Mouse (Mus musculus): ENCODE results near the gene Cyp26b1. TPM values are rescaled to one million over a fixed set of nuclear protein-coding genes. Genes with fewer than 3 reads are reported as not detected.
"Not testable (repeated sequence)": the region's sequence is repeated elsewhere in the genome, so short reads cannot be mapped to it uniquely, and the experiment has no call there.

The Cyp26b1 gene
- total RNA-seq (2021): 10 to 100 TPM in 1 of 2 experiments, 1 to 10 TPM in 1; 2.4 to 23.4 TPM

DNA sequence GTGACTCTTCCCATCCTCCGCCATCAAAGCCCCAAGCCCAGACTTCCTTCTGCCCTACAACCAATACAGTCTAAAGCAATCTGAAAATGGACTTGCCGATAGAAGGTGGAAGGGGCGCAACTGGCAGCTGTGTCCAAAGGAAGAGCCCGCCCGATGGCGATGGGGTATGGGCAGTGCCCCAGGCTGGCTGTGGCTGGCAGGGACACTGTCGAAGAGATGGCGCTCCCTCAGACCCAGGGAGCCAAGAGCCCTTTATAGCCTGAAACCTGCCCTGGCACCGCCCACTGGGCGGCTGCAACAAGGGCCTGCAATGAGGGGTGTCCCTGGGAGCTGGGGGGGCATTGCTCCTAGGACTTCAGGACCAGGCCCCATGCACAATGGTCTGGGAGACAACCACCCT is at the start of gene Cyp26b1:
Cyp26b1 (minus strand) TSS at position 216 of the 400 bp plus-strand sequence.
- DNase-seq (ENCODE audit: low spot score): no peak
- intact Hi-C loops (cut with DNase I): loop anchor here (5.0 kb wide), 3 partner anchors 39 to 319 kb away; no protein-coding TSS in a partner anchor

- intact Hi-C loops (cut with DNase I): loop anchor here (2.0 to 5.0 kb wide), 2 partner anchors 54 to 271 kb away; no protein-coding TSS in a partner anchor
- no peak for DNase-seq (ENCODE audit: low spot score)
Measured at GRCm38 (mm10) chr6:84641062-84641431, 47.3 kb upstream of the Cyp26b1 start.

GRCm38 (mm10) chr6:84640324-84641061 is 46.8 kb upstream of the Cyp26b1 start:
- DNase-seq (ENCODE audit: low spot score): peak; percentile 16
- intact Hi-C loops (cut with DNase I): loop anchor here (2.0 to 5.0 kb wide), 2 partner anchors 54 to 272 kb away; no protein-coding TSS in a partner anchor

GRCm38 (mm10) chr6:84638206-84638605 is 44.5 kb upstream of the Cyp26b1 start:
- DNase-seq (ENCODE audit: low spot score): peak; percentile 51
- intact Hi-C loops (cut with DNase I): loop anchor here (5.0 kb wide), 1 partner anchor 254 kb away; no protein-coding TSS in a partner anchor

- intact Hi-C loops (cut with DNase I): loop anchor here (5.0 kb wide), 1 partner anchor 39 kb away; the partner anchor contains the start of gene Cyp26b1
- DNase-seq (ENCODE audit: low spot score): no peak
Measured at GRCm38 (mm10) chr6:84631588-84631987, 37.9 kb upstream of the Cyp26b1 start.

- intact Hi-C loops (cut with DNase I): loop anchor here (5.0 kb wide), 1 partner anchor 38 kb away; the partner anchor contains the start of gene Cyp26b1
- DNase-seq (ENCODE audit: low spot score): no peak
Measured at GRCm38 (mm10) chr6:84630276-84630675, 36.6 kb upstream of the Cyp26b1 start.

DNA sequence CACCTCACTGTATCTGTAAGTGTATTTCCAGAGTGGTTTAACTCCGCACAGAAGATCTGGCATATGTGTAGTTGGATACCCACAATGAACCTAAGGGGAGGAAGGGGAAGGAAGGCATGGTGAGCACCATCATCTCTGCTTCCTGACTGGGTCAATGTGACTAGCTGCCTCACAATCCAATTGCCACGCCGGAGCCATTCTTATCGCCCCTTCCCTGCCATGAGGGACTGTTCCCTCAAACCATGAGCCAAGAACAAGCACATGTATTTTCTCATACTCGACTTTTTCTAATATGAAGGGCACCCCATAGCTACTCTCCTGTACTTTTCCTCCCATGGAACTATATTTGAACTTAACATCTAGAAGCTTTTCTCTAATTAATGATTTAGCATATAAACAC is 35.1 kb upstream of the Cyp26b1 start:
- intact Hi-C loops (cut with DNase I): no loop called here
- DNase-seq (ENCODE audit: low spot score): no peak

DNA sequence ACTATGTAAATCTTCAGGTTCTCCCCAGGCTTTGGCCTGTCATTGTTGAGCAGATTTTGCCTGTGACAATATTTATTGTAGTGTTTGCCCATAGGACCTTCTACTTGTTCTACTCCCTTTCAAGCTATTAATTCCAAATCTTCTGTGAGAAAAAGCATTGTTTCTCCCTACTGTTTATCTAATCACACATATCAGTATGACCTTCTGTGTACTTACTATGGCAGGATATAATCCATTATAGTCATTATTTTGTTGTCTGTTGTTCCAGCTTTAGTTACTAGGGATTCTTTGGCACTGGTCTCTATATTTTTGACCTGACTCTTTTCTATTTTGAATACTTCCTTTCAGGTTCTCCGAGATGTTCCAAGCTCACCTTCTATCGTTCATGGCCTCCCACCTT is 32.7 kb upstream of the Cyp26b1 start:
- DNase-seq (ENCODE audit: low spot score): no peak
- intact Hi-C loops (cut with DNase I): no loop called here

DNA sequence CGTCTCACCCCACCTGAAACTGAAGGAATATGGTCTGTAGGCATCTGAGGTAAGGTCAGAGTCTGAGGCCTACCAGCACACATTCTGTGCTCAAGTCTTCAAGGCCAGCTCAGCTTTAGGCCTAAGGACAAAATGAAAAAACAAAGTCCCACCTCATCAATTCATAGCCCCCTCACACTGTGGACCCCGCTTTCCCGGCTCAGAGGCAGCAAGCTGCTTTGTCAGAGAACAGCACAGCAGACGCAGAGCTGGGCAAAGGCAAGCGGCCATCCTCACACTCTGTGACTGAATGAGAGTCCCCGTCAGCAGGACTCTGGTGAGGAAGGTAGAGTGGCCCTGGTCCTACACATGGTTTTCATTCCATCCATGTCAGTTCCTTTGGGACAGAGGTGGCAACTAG is 25.5 kb upstream of the Cyp26b1 start:
- intact Hi-C loops (cut with DNase I): no loop called here
- DNase-seq (ENCODE audit: low spot score): no peak

GRCm38 (mm10) chr6:84617051-84617450 is 23.3 kb upstream of the Cyp26b1 start:
- intact Hi-C loops (cut with DNase I): no loop called here
- no peak for DNase-seq (ENCODE audit: low spot score)

DNA sequence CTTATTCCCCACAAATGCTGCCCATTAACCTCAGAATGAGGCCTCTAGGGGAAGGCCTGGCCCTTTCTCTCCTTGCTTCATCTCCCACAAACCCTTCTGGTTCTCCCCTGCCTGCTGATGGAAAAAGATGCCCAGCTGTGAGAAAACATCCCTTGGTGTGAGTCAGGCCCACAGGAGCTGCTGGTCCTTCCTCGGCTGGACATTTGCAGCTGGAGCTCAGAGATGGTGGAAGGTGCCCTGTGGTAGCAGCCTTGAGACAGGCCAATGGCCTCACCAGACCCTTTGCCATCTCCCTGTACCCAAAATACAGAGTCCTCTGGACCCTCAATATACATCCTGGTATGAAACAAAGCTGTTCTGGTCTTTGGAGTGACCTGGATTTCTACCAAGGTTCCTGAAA is 22.9 kb upstream of the Cyp26b1 start:
- intact Hi-C loops (cut with DNase I): no loop called here
- DNase-seq (ENCODE audit: low spot score): no peak

- intact Hi-C loops (cut with DNase I): no loop called here
- DNase-seq (ENCODE audit: low spot score): no peak
Measured at GRCm38 (mm10) chr6:84613561-84613960, 19.9 kb upstream of the Cyp26b1 start.

DNA sequence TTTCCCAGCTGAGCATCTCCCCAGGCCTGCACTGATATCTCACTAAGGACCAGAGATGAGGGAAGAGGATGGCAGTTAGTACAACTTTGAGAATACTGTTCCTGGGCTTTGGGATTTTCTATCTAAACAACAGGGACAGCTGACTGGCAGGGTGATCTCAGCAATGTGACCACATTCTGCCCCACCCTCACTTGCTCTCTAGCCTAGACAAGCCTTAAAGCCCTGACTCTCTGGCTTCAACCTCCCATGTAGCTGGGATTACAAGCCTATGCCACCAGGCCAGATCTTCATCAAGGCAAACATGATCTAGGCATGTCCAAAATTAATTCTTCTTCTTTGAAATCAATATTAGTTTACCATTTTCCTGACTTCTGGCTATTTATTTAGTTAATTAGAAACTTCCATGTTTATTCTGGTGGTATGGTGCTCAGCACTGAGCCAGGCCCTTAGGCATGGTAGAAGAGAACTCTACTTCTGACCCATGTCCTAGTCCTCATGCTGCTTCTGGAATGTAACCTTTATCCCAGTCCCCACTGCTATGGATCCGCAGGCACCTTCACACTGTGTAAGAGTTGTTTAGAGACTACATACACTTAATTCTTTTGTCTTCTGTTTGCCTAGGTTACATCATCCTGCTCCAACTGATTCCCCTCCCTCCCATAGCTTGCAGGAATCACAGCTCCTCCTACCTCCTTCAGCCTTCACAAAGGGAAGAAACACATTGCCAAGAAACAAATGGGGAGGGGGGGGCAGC is 7.6 kb upstream of the Cyp26b1 start:
- intact Hi-C loops (cut with DNase I): no loop called here
- DNase-seq (ENCODE audit: low spot score): no peak

GRCm38 (mm10) chr6:84599296-84599695 is 5.6 kb upstream of the Cyp26b1 start:
- DNase-seq (ENCODE audit: low spot score); intact Hi-C loops (cut with DNase I): not testable (repeated sequence)

DNA sequence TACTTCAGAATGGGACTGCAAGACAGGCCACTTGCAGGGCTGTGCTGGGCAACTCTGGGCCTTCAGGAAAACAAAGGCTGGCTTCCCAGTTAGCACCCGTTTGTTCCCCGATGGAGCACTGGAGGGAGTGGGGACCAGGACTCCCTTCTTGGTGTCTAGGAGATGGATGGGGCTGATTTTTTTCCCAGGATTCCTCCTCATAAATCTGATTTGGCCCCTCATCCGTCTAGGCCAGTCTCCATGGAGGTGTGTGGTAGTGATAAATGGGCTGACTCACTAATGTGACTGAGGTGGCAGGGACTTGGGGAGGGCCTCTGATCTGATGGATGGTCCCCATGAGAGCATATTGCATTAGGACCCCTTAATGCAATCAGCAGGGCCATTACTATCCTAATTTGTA is 5.0 kb upstream of the Cyp26b1 start:
- intact Hi-C loops (cut with DNase I): no loop called here

GRCm38 (mm10) chr6:84594626-84595025 is 918 bp upstream of the Cyp26b1 start:
- intact Hi-C loops (cut with DNase I): loop anchor here (5.0 kb wide), 3 partner anchors 38 to 318 kb away; no protein-coding TSS in a partner anchor

More for the DNA sequence above, 5.0 kb upstream of the Cyp26b1 start:
- no peak for DNase-seq (ENCODE audit: low spot score)

DNA sequence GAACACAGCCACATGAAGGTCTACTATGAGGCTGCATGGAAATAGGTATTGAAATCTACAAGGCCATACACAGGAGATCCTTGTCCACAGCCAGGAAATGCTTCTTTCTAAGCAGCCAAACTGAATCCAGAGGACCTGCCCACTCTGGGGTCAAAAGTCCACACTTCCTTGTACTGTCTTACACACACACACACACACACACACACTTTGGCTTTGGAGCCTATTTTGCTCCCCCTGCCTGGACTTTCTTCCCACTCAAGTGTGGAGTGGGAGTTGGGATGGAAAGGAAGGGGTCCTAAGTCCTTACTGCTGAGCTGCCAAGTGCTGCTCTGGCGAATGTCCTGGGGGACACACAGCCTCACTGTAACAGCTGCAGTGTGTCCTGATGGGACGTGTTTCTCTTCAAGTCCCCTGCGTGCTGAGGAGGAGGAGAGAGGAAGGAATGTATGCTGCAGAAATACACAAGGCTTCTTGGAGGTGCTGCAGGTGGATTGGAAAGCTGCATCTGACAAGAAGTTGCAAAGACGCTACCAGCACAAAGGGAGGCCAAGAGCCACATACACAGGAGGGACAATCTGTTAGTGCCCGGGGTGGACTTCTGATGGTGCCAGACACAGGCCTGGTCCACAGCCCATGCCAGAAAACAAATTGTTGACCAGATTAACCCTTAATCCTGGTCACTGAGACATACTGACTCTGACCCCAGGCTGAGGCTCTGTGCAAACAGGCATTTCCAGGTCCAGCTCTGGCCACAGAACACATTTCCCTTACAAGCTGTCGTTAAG is 2.6 kb downstream of the Cyp26b1 start:
- intact Hi-C loops (cut with DNase I): loop anchor here (2.0 to 5.0 kb wide), 5 partner anchors 41 to 496 kb away; no protein-coding TSS in a partner anchor
- DNase-seq (ENCODE audit: low spot score): no peak

More at GRCm38 (mm10) chr6:84594626-84595025, 918 bp upstream of the Cyp26b1 start:
- no peak for DNase-seq (ENCODE audit: low spot score)

- peak; percentile 69 for DNase-seq (ENCODE audit: low spot score)
- intact Hi-C loops (cut with DNase I): loop anchor here (2.0 to 5.0 kb wide), 6 partner anchors 42 to 495 kb away; no protein-coding TSS in a partner anchor
Measured at GRCm38 (mm10) chr6:84589742-84590686, 3.7 kb downstream of the Cyp26b1 start.

Measured in heart, postnatal 25 days (tissue).